Mouse (Mus musculus): Measurements from ENCODE around the gene Pak1. TPM values are rescaled to one million over a fixed set of nuclear protein-coding genes. Genes with fewer than 3 reads are reported as not detected.
A peak's percentile ranks its signal among the peaks of the same experiment; 100 is the strongest.
"Not testable (repeated sequence)": the region's sequence is repeated elsewhere in the genome, so short reads cannot be mapped to it uniquely, and the experiment has no call there.

Gene Pak1
- polyA plus RNA-seq, 1 experiment from 2014 or later = 147 TPM

DNA sequence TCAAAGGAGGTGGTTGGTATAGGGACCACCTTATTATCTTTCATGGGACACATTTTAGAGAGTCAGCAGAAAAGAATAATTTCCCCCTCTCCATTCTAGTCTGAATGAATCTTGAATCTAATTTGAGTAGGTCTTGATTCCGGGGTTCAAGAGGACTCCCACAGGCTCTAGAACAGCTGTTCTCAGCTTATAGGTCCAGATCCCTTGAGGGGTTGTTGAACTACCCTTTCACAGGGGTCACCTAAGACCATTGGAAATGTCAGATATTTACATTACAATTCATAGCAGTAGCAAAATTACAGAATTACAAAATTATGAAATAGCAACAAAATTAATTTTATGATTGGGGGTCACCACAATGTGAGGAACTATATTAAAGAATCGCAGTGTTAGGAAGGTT is 54.0 kb downstream of the Pak1 start:
- peak overlapping the region; percentile 83 for H3K9ac ChIP-seq (replicated peaks; ENCODE audit: low read depth, low read length)
- no peaks in the 10 kb centered on the region for H3K36me3 ChIP-seq (ENCODE audit: control insufficient read depth, insufficient read depth)
- ATAC-seq = 0 out of 2 replicates have a peak, but pooled peaks have one; percentile 10
- H3K4me2 ChIP-seq (ENCODE audit: low read length) = peak overlapping the region; percentile 79
- H3K9me3 ChIP-seq (ENCODE audit: control insufficient read depth, low read length) = no peaks in the 10 kb centered on the region
- H3K4me3 ChIP-seq (replicated peaks; ENCODE audit: low read length) = peak overlapping the region; percentile 65
- H3K27ac ChIP-seq (ENCODE audit: low read length) = peak overlapping the region; percentile 90
- H3K27me3 ChIP-seq (replicated peaks; ENCODE audit: control insufficient read depth, insufficient read depth, low read length) = no peaks in the 10 kb centered on the region
- peaks cover 23% of the 10 kb centered on the region for H3K4me1 ChIP-seq (replicated peaks; ENCODE audit: control insufficient read depth, insufficient read depth, low read length)
- WGBS = 68% methylated on average over 2 of the region's 2 CpGs

DNA sequence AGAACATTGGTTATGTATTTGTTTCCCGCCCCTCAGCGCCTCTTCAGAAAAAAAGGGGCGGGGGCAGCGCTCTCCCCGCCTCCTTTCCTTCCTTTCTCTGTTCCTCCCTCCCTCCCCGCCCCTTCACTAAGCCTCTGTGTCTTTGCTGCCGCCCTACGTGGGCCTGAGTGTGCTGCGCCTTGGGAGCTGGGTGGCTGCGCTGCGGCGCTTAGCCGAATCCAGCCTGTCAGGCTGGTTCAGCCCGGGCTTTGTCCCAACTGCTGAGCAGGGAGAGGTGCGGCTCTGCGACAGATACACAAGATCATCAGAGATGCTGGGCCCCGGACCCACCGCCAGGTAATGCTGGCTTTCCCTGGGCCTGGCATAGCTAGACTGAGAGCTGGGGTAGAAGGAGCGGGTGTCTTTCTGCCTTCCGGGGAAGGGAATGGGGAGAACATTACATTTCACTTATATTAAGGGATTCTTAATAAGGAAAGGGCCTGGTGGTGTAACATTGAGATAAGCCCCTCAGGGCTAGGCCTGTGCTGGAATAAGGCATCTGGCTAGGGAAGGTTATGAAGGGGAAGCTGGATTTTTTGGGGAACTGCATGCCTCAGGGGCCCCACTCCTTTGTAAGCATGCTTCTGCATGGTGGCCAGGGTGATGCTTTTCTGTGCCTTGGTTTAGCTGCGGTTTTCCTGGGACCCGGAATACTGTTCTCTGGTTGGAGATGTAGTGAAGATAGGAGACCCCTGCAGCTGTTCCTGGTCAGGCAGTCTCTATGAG is 54.6 kb downstream of the Pak1 start:
- 3% methylated on average over 22 of the region's 22 CpGs for WGBS
- peak overlapping the region; percentile 79 for H3K4me2 ChIP-seq (ENCODE audit: low read length)
- H3K4me3 ChIP-seq (replicated peaks; ENCODE audit: low read length) = peak overlapping the region; percentile 65
- no peaks in the 10 kb centered on the region for H3K36me3 ChIP-seq (ENCODE audit: control insufficient read depth, insufficient read depth)
- H3K27ac ChIP-seq (ENCODE audit: low read length) = peak overlapping the region; percentile 90
- peaks cover 23% of the 10 kb centered on the region for H3K4me1 ChIP-seq (replicated peaks; ENCODE audit: control insufficient read depth, insufficient read depth, low read length)
- no peaks in the 10 kb centered on the region for H3K9me3 ChIP-seq (ENCODE audit: control insufficient read depth, low read length)
- peak; percentile 98 for ATAC-seq
- peak overlapping the region; percentile 83 for H3K9ac ChIP-seq (replicated peaks; ENCODE audit: low read depth, low read length)
- no peaks in the 10 kb centered on the region for H3K27me3 ChIP-seq (replicated peaks; ENCODE audit: control insufficient read depth, insufficient read depth, low read length)

- Histone ChIP-seq H3K4me2 (ENCODE audit: low read length) (peak overlapping the region; percentile 79), H3K36me3 (ENCODE audit: control insufficient read depth, insufficient read depth) (no peaks in the 10 kb centered on the region), H3K9ac (replicated peaks; ENCODE audit: low read depth, low read length) (no peak overlapping the region), H3K27me3 (replicated peaks; ENCODE audit: control insufficient read depth, insufficient read depth, low read length) (no peaks in the 10 kb centered on the region), H3K9me3 (ENCODE audit: control insufficient read depth, low read length) (no peaks in the 10 kb centered on the region), H3K4me3 (replicated peaks; ENCODE audit: low read length) (peak overlapping the region; percentile 65), H3K4me1 (replicated peaks; ENCODE audit: control insufficient read depth, insufficient read depth, low read length) (peaks cover 23% of the 10 kb centered on the region), H3K27ac (ENCODE audit: low read length) (no peak overlapping the region)
- 75% methylated on average over 3 of the region's 3 CpGs for WGBS
- no peak for ATAC-seq
Observed at GRCm38 (mm10) chr7:97844419-97844818, 56.1 kb downstream of the Pak1 start.

DNA sequence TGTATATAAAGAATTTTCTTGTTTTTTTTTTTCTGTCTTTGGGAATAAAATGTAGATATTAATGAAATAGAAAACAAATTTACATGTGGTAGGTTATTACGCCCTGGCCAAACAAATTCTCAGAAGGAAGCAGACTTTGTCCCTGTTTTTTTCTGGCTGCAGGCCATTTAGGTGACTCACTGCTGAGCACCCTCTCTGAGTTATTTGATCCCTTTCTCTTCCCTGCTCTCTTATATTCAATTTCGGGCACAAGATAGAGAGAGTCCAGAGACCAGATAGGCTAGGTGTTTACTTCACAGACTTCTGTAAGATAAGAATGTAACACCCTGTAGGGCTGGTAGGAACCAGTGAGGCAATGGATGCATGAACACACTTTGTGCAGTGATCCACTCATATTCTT is 57.2 kb downstream of the Pak1 start:
- no peak for ATAC-seq
- WGBS = 78% methylated on average over 2 of the region's 2 CpGs

DNA sequence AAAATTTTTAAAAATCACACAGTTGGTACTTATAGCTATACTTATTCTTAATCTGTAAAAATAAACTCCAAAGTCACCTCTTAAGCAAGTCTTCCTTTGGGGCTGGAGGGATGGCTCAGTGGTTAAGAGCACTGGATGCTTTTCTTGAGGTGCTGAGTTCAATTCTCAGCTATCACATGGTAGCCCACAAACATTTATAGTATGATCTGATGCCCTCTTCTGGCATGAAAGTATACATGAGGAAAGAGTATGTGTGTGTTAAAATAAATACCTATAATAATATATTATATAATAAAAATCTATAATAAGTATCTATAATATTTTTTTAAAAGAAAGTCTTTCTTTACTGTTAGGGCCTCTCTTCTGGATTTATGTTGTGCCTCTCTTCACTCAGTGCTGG is 58.2 kb downstream of the Pak1 start:
- no peaks in the 10 kb centered on the region for H3K36me3 ChIP-seq (ENCODE audit: control insufficient read depth, insufficient read depth)
- no peak overlapping the region for H3K4me2 ChIP-seq (ENCODE audit: low read length)
- H3K9ac ChIP-seq (replicated peaks; ENCODE audit: low read depth, low read length) = no peak overlapping the region
- H3K27me3 ChIP-seq (replicated peaks; ENCODE audit: control insufficient read depth, insufficient read depth, low read length) = no peaks in the 10 kb centered on the region
- ATAC-seq = no peak
- no peaks in the 10 kb centered on the region for H3K9me3 ChIP-seq (ENCODE audit: control insufficient read depth, low read length)
- H3K4me3 ChIP-seq (replicated peaks; ENCODE audit: low read length) = no peak overlapping the region
- peaks cover 23% of the 10 kb centered on the region for H3K4me1 ChIP-seq (replicated peaks; ENCODE audit: control insufficient read depth, insufficient read depth, low read length)
- H3K27ac ChIP-seq (ENCODE audit: low read length) = no peak overlapping the region

More for the DNA sequence above, 57.2 kb downstream of the Pak1 start:
- Histone ChIP-seq H3K9ac (replicated peaks; ENCODE audit: low read depth, low read length) (no peak overlapping the region), H3K4me3 (replicated peaks; ENCODE audit: low read length) (no peak overlapping the region), H3K4me1 (replicated peaks; ENCODE audit: control insufficient read depth, insufficient read depth, low read length) (peaks cover 23% of the 10 kb centered on the region), H3K9me3 (ENCODE audit: control insufficient read depth, low read length) (no peaks in the 10 kb centered on the region), H3K27ac (ENCODE audit: low read length) (no peak overlapping the region), H3K4me2 (ENCODE audit: low read length) (0 out of 2 replicates have a peak overlapping the region, but pooled peaks have one; percentile 3), H3K27me3 (replicated peaks; ENCODE audit: control insufficient read depth, insufficient read depth, low read length) (no peaks in the 10 kb centered on the region), H3K36me3 (ENCODE audit: control insufficient read depth, insufficient read depth) (no peaks in the 10 kb centered on the region)

GRCm38 (mm10) chr7:97849557-97849956 is 61.2 kb downstream of the Pak1 start:
- not testable (repeated sequence) for H3K9ac ChIP-seq (replicated peaks; ENCODE audit: low read depth, low read length); H3K36me3 ChIP-seq (ENCODE audit: control insufficient read depth, insufficient read depth); H3K27me3 ChIP-seq (replicated peaks; ENCODE audit: control insufficient read depth, insufficient read depth, low read length); H3K9me3 ChIP-seq (ENCODE audit: control insufficient read depth, low read length); H3K27ac ChIP-seq (ENCODE audit: low read length); ATAC-seq; H3K4me3 ChIP-seq (replicated peaks; ENCODE audit: low read length); H3K4me2 ChIP-seq (ENCODE audit: low read length)
- 76% methylated on average over 3 of the region's 3 CpGs for WGBS
- H3K4me1 ChIP-seq (replicated peaks; ENCODE audit: control insufficient read depth, insufficient read depth, low read length) = peaks cover 13% of the 10 kb centered on the region

DNA sequence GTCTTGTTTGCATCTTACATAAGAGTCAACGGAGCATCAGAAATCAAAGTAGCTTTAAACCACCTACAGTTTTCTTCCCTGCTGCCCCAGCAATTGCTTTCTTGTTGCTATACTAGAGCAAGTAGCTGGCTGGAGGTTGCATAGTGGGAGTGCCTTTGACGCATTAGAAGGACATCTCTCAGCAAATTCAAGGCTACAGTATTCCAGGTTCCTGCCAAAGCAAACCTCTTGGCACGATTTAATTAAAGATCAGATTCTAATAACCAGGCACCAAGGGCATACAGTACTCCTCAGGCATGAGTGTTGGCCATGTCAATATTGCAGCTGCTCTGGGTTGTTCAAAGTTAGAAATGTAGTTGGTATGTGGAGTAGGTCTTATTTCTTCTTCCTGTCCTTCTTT is 62.0 kb downstream of the Pak1 start:
- Histone ChIP-seq H3K4me2 (ENCODE audit: low read length) (no peak overlapping the region), H3K4me3 (replicated peaks; ENCODE audit: low read length) (no peak overlapping the region), H3K27me3 (replicated peaks; ENCODE audit: control insufficient read depth, insufficient read depth, low read length) (no peaks in the 10 kb centered on the region), H3K9me3 (ENCODE audit: control insufficient read depth, low read length) (no peaks in the 10 kb centered on the region), H3K4me1 (replicated peaks; ENCODE audit: control insufficient read depth, insufficient read depth, low read length) (peaks cover 7% of the 10 kb centered on the region), H3K36me3 (ENCODE audit: control insufficient read depth, insufficient read depth) (0 out of 2 replicates have a peak, but pooled peaks cover 2% of the 10 kb centered on the region), H3K9ac (replicated peaks; ENCODE audit: low read depth, low read length) (no peak overlapping the region), H3K27ac (ENCODE audit: low read length) (no peak overlapping the region)
- 85% methylated on average over 3 of the region's 3 CpGs for WGBS
- no peak for ATAC-seq

GRCm38 (mm10) chr7:97863512-97863911 is 75.2 kb downstream of the Pak1 start:
- Histone ChIP-seq H3K36me3 (ENCODE audit: control insufficient read depth, insufficient read depth) (peaks cover 2% of the 10 kb centered on the region; the same call in 1 of the 2 replicates), H3K9me3 (ENCODE audit: control insufficient read depth, low read length) (no peaks in the 10 kb centered on the region), H3K4me1 (replicated peaks; ENCODE audit: control insufficient read depth, insufficient read depth, low read length) (no peaks in the 10 kb centered on the region), H3K4me2 (ENCODE audit: low read length) (no peak overlapping the region), H3K9ac (replicated peaks; ENCODE audit: low read depth, low read length) (no peak overlapping the region), H3K27me3 (replicated peaks; ENCODE audit: control insufficient read depth, insufficient read depth, low read length) (no peaks in the 10 kb centered on the region), H3K27ac (ENCODE audit: low read length) (no peak overlapping the region), H3K4me3 (replicated peaks; ENCODE audit: low read length) (no peak overlapping the region)
- no peak for ATAC-seq
- 90% methylated on average over 3 of the region's 3 CpGs for WGBS

GRCm38 (mm10) chr7:97864531-97864930 is 76.2 kb downstream of the Pak1 start:
- H3K36me3 ChIP-seq (ENCODE audit: control insufficient read depth, insufficient read depth) = peaks cover 2% of the 10 kb centered on the region; the same call in 1 of the 2 replicates
- no peaks in the 10 kb centered on the region for H3K4me1 ChIP-seq (replicated peaks; ENCODE audit: control insufficient read depth, insufficient read depth, low read length)
- H3K4me2 ChIP-seq (ENCODE audit: low read length) = no peak overlapping the region
- no peak overlapping the region for H3K4me3 ChIP-seq (replicated peaks; ENCODE audit: low read length)
- H3K9ac ChIP-seq (replicated peaks; ENCODE audit: low read depth, low read length) = no peak overlapping the region
- 80% methylated on average over 1 of the region's 1 CpGs for WGBS
- H3K27me3 ChIP-seq (replicated peaks; ENCODE audit: control insufficient read depth, insufficient read depth, low read length) = no peaks in the 10 kb centered on the region
- H3K9me3 ChIP-seq (ENCODE audit: control insufficient read depth, low read length) = no peaks in the 10 kb centered on the region
- no peak for ATAC-seq
- H3K27ac ChIP-seq (ENCODE audit: low read length) = no peak overlapping the region

Measured in forebrain, embryonic 16.5 days (tissue).